Mouse (Mus musculus): ENCODE measurements at regions not wholly inside any gene's neighbourhood (a gene's known extent, or its start where the extent isn't known, plus 50 kb on each side); places are given as distances from the start of the nearest gene placed in this dataset.

- no peak for DNase-seq
Measured at GRCm38 (mm10) chr10:115025950-115026349, 158.9 kb downstream of the Tph2 start.

GRCm38 (mm10) chr10:115019443-115019842 is 165.4 kb downstream of the Tph2 start:
- no peak for DNase-seq

- DNase-seq = peak; percentile 28
Measured at GRCm38 (mm10) chr10:115013491-115014001, 171.3 kb downstream of the Tph2 start.

GRCm38 (mm10) chr10:115012922-115013321 is 171.9 kb downstream of the Tph2 start:
- DNase-seq = no peak

GRCm38 (mm10) chr10:115012316-115012715 is 172.5 kb downstream of the Tph2 start:
- DNase-seq = no peak

GRCm38 (mm10) chr10:115011911-115012310 is 172.9 kb downstream of the Tph2 start:
- DNase-seq = no peak

GRCm38 (mm10) chr10:114996400-114996799 is 188.4 kb downstream of the Tph2 start:
- no peak for DNase-seq

- DNase-seq = no peak
Measured at GRCm38 (mm10) chr10:114995211-114995908, 189.5 kb downstream of the Tph2 start.

GRCm38 (mm10) chr10:114988453-114989226 is 186.5 kb upstream of the Trhde start:
- DNase-seq = no peak

- DNase-seq = no peak
Measured at GRCm38 (mm10) chr10:114972364-114972763, 170.3 kb upstream of the Trhde start.

- no peak for DNase-seq
Measured at GRCm38 (mm10) chr10:114963656-114964055, 161.5 kb upstream of the Trhde start.

GRCm38 (mm10) chr10:114957909-114958308 is 155.8 kb upstream of the Trhde start:
- DNase-seq = no peak

GRCm38 (mm10) chr10:114956257-114956656 is 154.2 kb upstream of the Trhde start:
- DNase-seq = no peak

- no peak for DNase-seq
Measured at GRCm38 (mm10) chr10:114955608-114956007, 153.5 kb upstream of the Trhde start.

- DNase-seq = no peak
Measured at GRCm38 (mm10) chr10:114953358-114953757, 151.3 kb upstream of the Trhde start.

- no peak for DNase-seq
Measured at GRCm38 (mm10) chr10:114949194-114949593, 147.1 kb upstream of the Trhde start.

GRCm38 (mm10) chr10:114924746-114925145 is 122.6 kb upstream of the Trhde start:
- no peak for DNase-seq

GRCm38 (mm10) chr10:114913971-114914370 is 111.9 kb upstream of the Trhde start:
- DNase-seq = no peak

GRCm38 (mm10) chr10:114891916-114892315 is 89.8 kb upstream of the Trhde start:
- DNase-seq = no peak

- no peak for DNase-seq
Measured at GRCm38 (mm10) chr10:114890726-114891430, 88.8 kb upstream of the Trhde start.

GRCm38 (mm10) chr10:114871201-114871600 is 69.1 kb upstream of the Trhde start:
- no peak for DNase-seq

GRCm38 (mm10) chr10:114857166-114857565 is 55.1 kb upstream of the Trhde start:
- no peak for DNase-seq

GRCm38 (mm10) chr10:114852688-114853087 is 50.6 kb upstream of the Trhde start:
- DNase-seq = no peak
